Mouse (Mus musculus): ENCODE measurements around the gene Ankrd9. TPM values are rescaled to one million over a fixed set of nuclear protein-coding genes. Genes with fewer than 3 reads are reported as not detected.

Ankrd9 gene
- polyA plus RNA-seq, 1 experiment from 2014 or later = 12.1 TPM

DNA sequence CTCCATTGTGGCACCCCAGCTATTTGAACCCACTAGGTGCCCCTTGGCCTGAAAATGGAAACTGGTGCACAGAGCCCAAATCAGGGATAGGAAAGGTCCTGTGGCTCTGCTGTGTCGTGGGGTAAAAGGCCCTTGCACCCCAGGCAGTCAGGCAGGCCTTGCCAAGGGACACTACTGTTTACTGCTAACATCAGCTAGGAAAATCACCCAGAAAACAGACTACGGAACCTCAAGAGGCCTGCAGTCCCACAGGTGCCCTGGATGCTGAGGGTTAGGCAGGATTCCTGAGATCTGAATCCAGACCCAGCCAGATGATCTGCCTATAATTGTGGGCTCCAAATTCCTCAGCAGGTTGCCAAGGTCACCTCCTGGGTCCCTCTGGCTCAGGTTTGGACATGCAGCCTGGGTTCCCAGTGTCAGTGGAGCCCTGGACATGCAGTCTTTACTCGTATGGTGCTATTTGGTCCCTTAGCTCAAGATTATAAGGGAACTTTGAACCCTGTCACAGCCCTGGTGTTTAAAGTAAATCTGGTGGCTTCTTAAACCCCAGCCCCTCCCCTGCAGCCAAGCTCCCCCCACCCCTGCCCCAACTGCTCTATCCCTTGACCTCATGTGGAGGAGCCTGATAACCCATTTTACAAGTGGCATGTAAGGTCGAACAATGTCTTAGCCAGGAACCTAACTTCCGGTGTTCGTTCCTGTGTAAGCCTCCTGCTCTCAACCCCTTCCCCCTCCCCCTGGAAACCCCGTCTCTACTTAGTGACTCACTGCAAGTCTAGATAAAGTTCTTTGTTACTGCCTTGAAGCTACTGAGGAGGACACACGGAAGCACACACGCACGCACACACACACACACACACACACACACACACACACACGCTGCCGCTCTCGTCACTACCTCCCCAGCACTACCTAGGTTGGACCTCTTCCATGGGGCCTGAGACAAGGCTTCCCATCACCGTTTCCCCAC, 28.6 kb upstream of the Ankrd9 start:
- Histone ChIP-seq H3K36me3 (ENCODE audit: control insufficient read depth, insufficient read depth, low read length) (no peaks in the 10 kb centered on the region), H3K9me3 (ENCODE audit: control insufficient read depth, low read length) (no peaks in the 10 kb centered on the region), H3K4me1 (ENCODE audit: control insufficient read depth, insufficient read depth, low read length) (no peaks in the 10 kb centered on the region), H3K4me2 (ENCODE audit: low read depth) (no peak overlapping the region), H3K4me3 (ENCODE audit: low read depth, low read length) (no peak overlapping the region), H3K9ac (ENCODE audit: low read length) (no peak overlapping the region), H3K27ac (ENCODE audit: low read depth, low read length) (no peak overlapping the region), H3K27me3 (ENCODE audit: control insufficient read depth, insufficient read depth, low read length) (no peaks in the 10 kb centered on the region)
- 83% methylated on average over 14 of the region's 14 CpGs for WGBS
- DNase-seq (ENCODE audit: low spot score) (no peak), ATAC-seq (ENCODE audit: insufficient read depth, low FRiP score, low TSS enrichment) (no peak)

DNA sequence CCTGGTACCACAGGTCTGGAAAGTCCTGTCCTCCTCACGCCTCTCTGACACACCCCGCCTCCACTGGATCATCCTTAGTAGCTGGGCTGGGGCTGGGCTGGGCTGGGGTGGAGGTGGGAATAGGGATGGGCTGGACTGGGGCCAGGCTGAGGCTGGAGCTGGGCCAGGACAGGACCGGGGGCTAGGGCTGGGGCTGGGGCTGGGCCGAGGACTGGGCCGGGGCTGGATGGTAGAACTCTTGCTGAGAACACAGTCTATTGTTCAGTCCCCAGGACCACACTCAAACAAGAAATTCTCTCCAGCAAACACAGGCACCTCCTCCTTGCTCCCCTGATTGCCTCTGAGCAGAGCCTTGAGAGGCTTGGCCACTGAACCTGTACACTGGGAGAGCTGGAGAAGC, 27.5 kb upstream of the Ankrd9 start:
- WGBS = 76% methylated on average over 5 of the region's 5 CpGs
- H3K4me2 ChIP-seq (ENCODE audit: low read depth) = no peak overlapping the region
- H3K27me3 ChIP-seq (ENCODE audit: control insufficient read depth, insufficient read depth, low read length) = no peaks in the 10 kb centered on the region
- no peaks in the 10 kb centered on the region for H3K36me3 ChIP-seq (ENCODE audit: control insufficient read depth, insufficient read depth, low read length)
- H3K9ac ChIP-seq (ENCODE audit: low read length) = no peak overlapping the region
- no peaks in the 10 kb centered on the region for H3K4me1 ChIP-seq (ENCODE audit: control insufficient read depth, insufficient read depth, low read length)
- H3K4me3 ChIP-seq (ENCODE audit: low read depth, low read length) = no peak overlapping the region
- H3K9me3 ChIP-seq (ENCODE audit: control insufficient read depth, low read length) = no peaks in the 10 kb centered on the region
- ATAC-seq (ENCODE audit: insufficient read depth, low FRiP score, low TSS enrichment) (no peak), DNase-seq (ENCODE audit: low spot score) (no peak)
- no peak overlapping the region for H3K27ac ChIP-seq (ENCODE audit: low read depth, low read length)

DNA sequence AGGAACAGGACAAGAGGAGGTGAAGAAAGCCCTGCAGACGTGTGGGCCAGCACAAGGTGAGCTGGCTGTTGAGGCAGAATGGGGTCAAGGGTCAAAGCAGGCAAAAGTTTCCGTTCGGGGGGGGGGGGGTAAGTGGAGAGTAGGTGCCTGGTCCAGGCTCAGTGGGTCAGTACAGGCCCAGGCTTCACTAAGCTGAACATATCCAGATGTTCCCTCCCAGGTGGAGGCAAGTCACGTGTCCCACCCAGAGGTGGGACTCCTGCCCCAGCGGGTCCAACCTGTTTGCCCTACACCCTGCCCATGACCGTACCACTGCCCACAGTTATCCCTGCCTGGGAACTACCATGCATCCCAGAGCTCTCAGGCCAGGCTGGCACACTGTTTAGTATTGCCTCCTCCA, 27.0 kb upstream of the Ankrd9 start:
- H3K4me3 ChIP-seq (ENCODE audit: low read depth, low read length) = no peak overlapping the region
- no peaks in the 10 kb centered on the region for H3K4me1 ChIP-seq (ENCODE audit: control insufficient read depth, insufficient read depth, low read length)
- no peaks in the 10 kb centered on the region for H3K9me3 ChIP-seq (ENCODE audit: control insufficient read depth, low read length)
- no peak for ATAC-seq (ENCODE audit: insufficient read depth, low FRiP score, low TSS enrichment)
- no peak overlapping the region for H3K27ac ChIP-seq (ENCODE audit: low read depth, low read length)
- no peak overlapping the region for H3K4me2 ChIP-seq (ENCODE audit: low read depth)
- no peak for DNase-seq (ENCODE audit: low spot score)
- H3K9ac ChIP-seq (ENCODE audit: low read length) = no peak overlapping the region
- no peaks in the 10 kb centered on the region for H3K36me3 ChIP-seq (ENCODE audit: control insufficient read depth, insufficient read depth, low read length)
- WGBS = 79% methylated on average over 6 of the region's 6 CpGs
- H3K27me3 ChIP-seq (ENCODE audit: control insufficient read depth, insufficient read depth, low read length) = no peaks in the 10 kb centered on the region

GRCm38 (mm10) chr12:111004142-111004541, 25.3 kb upstream of the Ankrd9 start:
- no peak overlapping the region for H3K27ac ChIP-seq (ENCODE audit: low read depth, low read length)
- no peaks in the 10 kb centered on the region for H3K4me1 ChIP-seq (ENCODE audit: control insufficient read depth, insufficient read depth, low read length)
- no peak overlapping the region for H3K4me3 ChIP-seq (ENCODE audit: low read depth, low read length)
- WGBS = 87% methylated on average over 9 of the region's 9 CpGs
- H3K9me3 ChIP-seq (ENCODE audit: control insufficient read depth, low read length) = no peaks in the 10 kb centered on the region
- H3K27me3 ChIP-seq (ENCODE audit: control insufficient read depth, insufficient read depth, low read length) = no peaks in the 10 kb centered on the region
- H3K36me3 ChIP-seq (ENCODE audit: control insufficient read depth, insufficient read depth, low read length) = no peaks in the 10 kb centered on the region
- ATAC-seq (ENCODE audit: insufficient read depth, low FRiP score, low TSS enrichment) (no peak), DNase-seq (ENCODE audit: low spot score) (no peak)
- H3K4me2 ChIP-seq (ENCODE audit: low read depth) = no peak overlapping the region
- H3K9ac ChIP-seq (ENCODE audit: low read length) = no peak overlapping the region

DNA sequence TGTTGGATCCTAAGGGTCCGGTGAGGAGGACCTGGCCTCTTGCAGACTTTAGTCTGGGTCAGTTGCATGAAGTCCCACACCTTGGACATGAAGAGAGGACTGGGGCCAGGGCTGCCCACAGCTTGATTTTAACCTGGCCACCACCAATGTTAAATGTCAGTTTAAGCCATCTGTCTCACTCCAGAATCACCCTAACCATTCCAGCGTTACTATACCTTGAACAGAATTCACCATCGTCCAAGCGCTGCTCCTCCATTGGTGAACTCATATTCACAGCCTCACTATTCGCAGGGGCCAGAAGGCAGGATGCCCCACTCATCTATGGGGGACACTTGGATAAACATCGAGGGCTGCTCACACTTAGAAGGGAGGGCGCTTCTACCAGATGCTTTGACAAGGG, 22.1 kb upstream of the Ankrd9 start:
- Histone ChIP-seq H3K9ac (ENCODE audit: low read length) (no peak overlapping the region), H3K36me3 (ENCODE audit: control insufficient read depth, insufficient read depth, low read length) (no peaks in the 10 kb centered on the region), H3K27me3 (ENCODE audit: control insufficient read depth, insufficient read depth, low read length) (no peaks in the 10 kb centered on the region), H3K4me1 (ENCODE audit: control insufficient read depth, insufficient read depth, low read length) (no peaks in the 10 kb centered on the region), H3K4me3 (ENCODE audit: low read depth, low read length) (no peak overlapping the region), H3K9me3 (ENCODE audit: control insufficient read depth, low read length) (no peaks in the 10 kb centered on the region), H3K4me2 (ENCODE audit: low read depth) (no peak overlapping the region), H3K27ac (ENCODE audit: low read depth, low read length) (no peak overlapping the region)
- no peak for DNase-seq (ENCODE audit: low spot score)
- 93% methylated on average over 7 of the region's 7 CpGs for WGBS
- ATAC-seq (ENCODE audit: insufficient read depth, low FRiP score, low TSS enrichment) = no peak

GRCm38 (mm10) chr12:110999820-111000219, 21.0 kb upstream of the Ankrd9 start:
- no peaks in the 10 kb centered on the region for H3K9me3 ChIP-seq (ENCODE audit: control insufficient read depth, low read length)
- H3K36me3 ChIP-seq (ENCODE audit: control insufficient read depth, insufficient read depth, low read length) = no peaks in the 10 kb centered on the region
- H3K27me3 ChIP-seq (ENCODE audit: control insufficient read depth, insufficient read depth, low read length) = no peaks in the 10 kb centered on the region
- DNase-seq (ENCODE audit: low spot score) = no peak
- no peaks in the 10 kb centered on the region for H3K4me1 ChIP-seq (ENCODE audit: control insufficient read depth, insufficient read depth, low read length)
- H3K4me2 ChIP-seq (ENCODE audit: low read depth) = no peak overlapping the region
- H3K4me3 ChIP-seq (ENCODE audit: low read depth, low read length) = no peak overlapping the region
- no peak for ATAC-seq (ENCODE audit: insufficient read depth, low FRiP score, low TSS enrichment)
- no peak overlapping the region for H3K27ac ChIP-seq (ENCODE audit: low read depth, low read length)
- WGBS = 76% methylated on average over 2 of the region's 2 CpGs
- no peak overlapping the region for H3K9ac ChIP-seq (ENCODE audit: low read length)

- Histone ChIP-seq H3K36me3 (ENCODE audit: control insufficient read depth, insufficient read depth, low read length) (no peaks in the 10 kb centered on the region), H3K9me3 (ENCODE audit: control insufficient read depth, low read length) (no peaks in the 10 kb centered on the region), H3K4me1 (ENCODE audit: control insufficient read depth, insufficient read depth, low read length) (no peaks in the 10 kb centered on the region), H3K4me2 (ENCODE audit: low read depth) (no peak overlapping the region), H3K27ac (ENCODE audit: low read depth, low read length) (no peak overlapping the region), H3K4me3 (ENCODE audit: low read depth, low read length) (no peak overlapping the region), H3K9ac (ENCODE audit: low read length) (no peak overlapping the region), H3K27me3 (ENCODE audit: control insufficient read depth, insufficient read depth, low read length) (no peaks in the 10 kb centered on the region)
- DNase-seq (ENCODE audit: low spot score) = no peak
- 94% methylated on average over 11 of the region's 11 CpGs for WGBS
- ATAC-seq (ENCODE audit: insufficient read depth, low FRiP score, low TSS enrichment) = no peak
Measured at GRCm38 (mm10) chr12:110998092-110998491, 19.3 kb upstream of the Ankrd9 start.

DNA sequence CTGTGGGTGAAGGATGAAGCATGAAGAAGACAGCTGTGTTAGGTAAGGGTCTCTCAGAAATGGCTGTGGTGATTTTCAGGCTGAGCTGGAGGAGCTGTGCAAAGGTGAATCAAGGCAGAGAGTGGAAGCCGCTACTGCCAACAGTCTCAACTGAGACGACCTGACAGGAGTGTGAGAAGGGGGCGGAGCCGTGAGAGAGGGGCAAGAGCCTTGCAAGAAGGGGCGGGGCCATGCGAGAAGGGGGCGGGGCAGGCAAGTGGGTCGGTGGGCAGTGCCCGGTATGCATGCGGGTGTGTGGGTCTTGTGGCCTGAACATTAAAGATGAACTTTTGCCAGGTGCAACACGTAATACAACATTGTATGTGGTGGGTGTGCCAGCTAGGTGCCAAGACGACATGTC, 15.8 kb upstream of the Ankrd9 start:
- 35% methylated on average over 12 of the region's 12 CpGs for WGBS
- Histone ChIP-seq H3K36me3 (ENCODE audit: control insufficient read depth, insufficient read depth, low read length) (no peaks in the 10 kb centered on the region), H3K27me3 (ENCODE audit: control insufficient read depth, insufficient read depth, low read length) (no peaks in the 10 kb centered on the region), H3K4me2 (ENCODE audit: low read depth) (no peak overlapping the region), H3K4me3 (ENCODE audit: low read depth, low read length) (no peak overlapping the region), H3K27ac (ENCODE audit: low read depth, low read length) (no peak overlapping the region), H3K4me1 (ENCODE audit: control insufficient read depth, insufficient read depth, low read length) (no peaks in the 10 kb centered on the region), H3K9ac (ENCODE audit: low read length) (no peak overlapping the region), H3K9me3 (ENCODE audit: control insufficient read depth, low read length) (no peaks in the 10 kb centered on the region)
- no peak for ATAC-seq (ENCODE audit: insufficient read depth, low FRiP score, low TSS enrichment)
- no peak for DNase-seq (ENCODE audit: low spot score)

- DNase-seq (ENCODE audit: low spot score) (no peak), ATAC-seq (ENCODE audit: insufficient read depth, low FRiP score, low TSS enrichment) (no peak)
- Histone ChIP-seq H3K9me3 (ENCODE audit: control insufficient read depth, low read length) (no peaks in the 10 kb centered on the region), H3K4me2 (ENCODE audit: low read depth) (no peak overlapping the region), H3K9ac (ENCODE audit: low read length) (no peak overlapping the region), H3K4me3 (ENCODE audit: low read depth, low read length) (no peak overlapping the region), H3K36me3 (ENCODE audit: control insufficient read depth, insufficient read depth, low read length) (no peaks in the 10 kb centered on the region), H3K27me3 (ENCODE audit: control insufficient read depth, insufficient read depth, low read length) (no peaks in the 10 kb centered on the region), H3K4me1 (ENCODE audit: control insufficient read depth, insufficient read depth, low read length) (no peaks in the 10 kb centered on the region), H3K27ac (ENCODE audit: low read depth, low read length) (no peak overlapping the region)
- WGBS = 91% methylated on average over 3 of the region's 3 CpGs
Measured at GRCm38 (mm10) chr12:110993226-110993625, 14.4 kb upstream of the Ankrd9 start.
